Mouse (Mus musculus) MEL (cell line): ENCODE results near the gene Pacsin2. TPM values are rescaled to one million over a fixed set of nuclear protein-coding genes. Genes with fewer than 3 reads are reported as not detected.
A peak's percentile ranks its signal among the peaks of the same experiment; 100 is the strongest.

Experiments
- DNase-seq: peaks from one replicate; pipeline ENCODE4 v3.0.0; 2011; ENCODE audit warnings: low read depth, low spot score
- H3K27ac ChIP-seq: 2 replicates; pipeline ENCODE4 v1.5.1; 2012; ENCODE audit warnings: low read depth, mild to moderate bottlenecking, control low read depth, low read length, moderate library complexity; ENCODE audit not compliant: control insufficient read depth
- H3K27me3 ChIP-seq, 2 experiments: fragments of 150-350 bp in 1 of 2; sonication (generic) in 1 of 2; 2 replicates each; pipeline ENCODE4 v1.6.1; 2012; ENCODE audit warnings: low read length in 2 of 2, mild to moderate bottlenecking in 2 of 2, improper control_type of control experiment in 1 of 2, moderate library complexity in 1 of 2; ENCODE audit not compliant: insufficient read depth in 2 of 2, control insufficient read depth in 1 of 2
- H3K36me3 ChIP-seq, 2 experiments: 2 replicates each; pipeline ENCODE4 v1.6.1; 2012 to 2014; ENCODE audit warnings: low read length in 2 of 2, improper control_type of control experiment in 1 of 2, inconsistent platforms in 1 of 2, mild to moderate bottlenecking in 1 of 2; ENCODE audit not compliant: insufficient read depth in 2 of 2, control insufficient read depth in 1 of 2
- H3K4me1 ChIP-seq, 2 experiments: fragments of 150-350 bp in 1 of 2; sonication (generic) in 1 of 2; 2 replicates each; pipeline ENCODE4 v1.6.1; 2012; ENCODE audit warnings: low read length in 2 of 2, improper control_type of control experiment in 1 of 2, mild to moderate bottlenecking in 1 of 2; ENCODE audit not compliant: insufficient read depth in 2 of 2, control insufficient read depth in 1 of 2
- H3K4me3 ChIP-seq, 2 experiments: fragments of 150-350 bp in 1 of 2; sonication (generic) in 1 of 2; 2 replicates each; pipeline ENCODE4 v1.5.1; 2012; ENCODE audit warnings: low read depth in 2 of 2, low read length in 2 of 2, mild to moderate bottlenecking in 2 of 2, moderate library complexity in 2 of 2, control low read depth in 1 of 2, improper control_type of control experiment in 1 of 2; ENCODE audit not compliant: control insufficient read depth in 1 of 2, insufficient read depth in 1 of 2
- H3K79me2 ChIP-seq: 2 replicates; pipeline ENCODE4 v1.6.1; 2012; ENCODE audit warnings: mild to moderate bottlenecking, low read length, moderate library complexity; ENCODE audit not compliant: control insufficient read depth, poor library complexity, insufficient read depth
- H3K9ac ChIP-seq: 2 replicates; pipeline ENCODE4 v1.6.1; 2012; ENCODE audit warnings: low read depth, mild to moderate bottlenecking, control low read depth, low read length, moderate library complexity; ENCODE audit not compliant: control insufficient read depth, poor library complexity, severe bottlenecking
- H3K9me3 ChIP-seq: fragments of 150-350 bp; sonication (generic); replicated peaks from 2 replicates; pipeline ENCODE4 v1.6.1; 2012; ENCODE audit warnings: mild to moderate bottlenecking, low read length, improper control_type of control experiment, moderate library complexity; ENCODE audit not compliant: insufficient read depth
- BHLHE40 ChIP-seq: IDR thresholded peaks from 2 replicates; pipeline ENCODE4 v1.6.1; 2012; ENCODE audit warnings: low read depth, mild to moderate bottlenecking, inconsistent platforms, low read length, improper control_type of control experiment, borderline replicate concordance
- CHD1 ChIP-seq: IDR thresholded peaks from 2 replicates; pipeline ENCODE4 v1.6.1; 2012; ENCODE audit warnings: low read depth, mild to moderate bottlenecking, inconsistent platforms, low read length, improper control_type of control experiment
- CHD2 ChIP-seq: IDR thresholded peaks from 2 replicates; pipeline ENCODE4 v1.6.1; 2011; ENCODE audit warnings: low read length, improper control_type of control experiment
- CTCF ChIP-seq, 3 experiments: IDR thresholded peaks in 2 of 3; conservative IDR thresholded peaks in 1 of 3; 2 replicates each; pipeline ENCODE4 v1.5.1; 2011 to 2012; ENCODE audit warnings: low read length in 3 of 3, low read depth in 2 of 3, mild to moderate bottlenecking in 2 of 3, improper control_type of control experiment in 1 of 3, inconsistent platforms in 1 of 3, mixed read lengths in 1 of 3, moderate library complexity in 1 of 3; ENCODE audit not compliant: control insufficient read depth in 1 of 3, insufficient read depth in 1 of 3, poor library complexity in 1 of 3, severe bottlenecking in 1 of 3
- E2F4 ChIP-seq: IDR thresholded peaks from 2 replicates; pipeline ENCODE4 v1.6.1; 2011; ENCODE audit warnings: low read depth, low read length, improper control_type of control experiment, borderline replicate concordance
- ELF1 ChIP-seq: IDR thresholded peaks from 2 replicates; pipeline ENCODE4 v1.6.1; 2014; ENCODE audit warnings: low read depth, mild to moderate bottlenecking, inconsistent platforms, low read length, improper control_type of control experiment, moderate library complexity
- EP300 ChIP-seq, 2 experiments: IDR thresholded peaks; 2 replicates each; pipeline ENCODE4 v1.6.1; 2011; ENCODE audit warnings: improper control_type of control experiment in 2 of 2, low read length in 2 of 2, low read depth in 1 of 2, mild to moderate bottlenecking in 1 of 2
- ETS1 ChIP-seq: IDR thresholded peaks from 2 replicates; pipeline ENCODE4 v1.6.1; 2012; ENCODE audit warnings: low read depth, mild to moderate bottlenecking, inconsistent platforms, low read length, improper control_type of control experiment, moderate library complexity
- GABPA ChIP-seq: IDR thresholded peaks from 2 replicates; pipeline ENCODE4 v1.6.1; 2012; ENCODE audit warnings: low read depth, mild to moderate bottlenecking, inconsistent platforms, low read length, improper control_type of control experiment, moderate library complexity
- GATA1 ChIP-seq: IDR thresholded peaks from 2 replicates; pipeline ENCODE4 v1.6.1; 2011; ENCODE audit warnings: low read depth, low read length, improper control_type of control experiment
- KAT2A ChIP-seq: conservative IDR thresholded peaks from 2 replicates; pipeline ENCODE4 v1.6.1; 2012; ENCODE audit warnings: low read depth, low read length, improper control_type of control experiment, inconsistent platforms
- MAFK ChIP-seq: IDR thresholded peaks from 2 replicates; pipeline ENCODE4 v1.6.1; 2011; ENCODE audit warnings: low read depth, mild to moderate bottlenecking, low read length, improper control_type of control experiment, borderline replicate concordance
- MAZ ChIP-seq: IDR thresholded peaks from 2 replicates; pipeline ENCODE4 v1.6.1; 2012; ENCODE audit warnings: low read depth, mild to moderate bottlenecking, inconsistent platforms, low read length, improper control_type of control experiment
- MEF2A ChIP-seq: IDR thresholded peaks from 2 replicates; pipeline ENCODE4 v1.6.1; 2014; ENCODE audit warnings: low read depth, mild to moderate bottlenecking, inconsistent platforms, low read length, improper control_type of control experiment; ENCODE audit not compliant: poor library complexity, insufficient replicate concordance, severe bottlenecking; ENCODE audit errors: extremely low read depth
- MXI1 ChIP-seq: IDR thresholded peaks from 2 replicates; pipeline ENCODE4 v1.6.1; 2011; ENCODE audit warnings: mild to moderate bottlenecking, low read depth, low read length, improper control_type of control experiment
- MYB ChIP-seq: IDR thresholded peaks from 2 replicates; pipeline ENCODE4 v1.6.1; 2011; ENCODE audit warnings: mild to moderate bottlenecking, low read depth, low read length, improper control_type of control experiment
- NELFE ChIP-seq: IDR thresholded peaks from 2 replicates; pipeline ENCODE4 v1.6.1; 2011; ENCODE audit warnings: low read depth, low read length, improper control_type of control experiment
- POLR2A ChIP-seq, 2 experiments: IDR thresholded peaks; 2 replicates each; pipeline ENCODE4 v1.6.1; 2011 to 2012; ENCODE audit warnings: low read length in 2 of 2, mild to moderate bottlenecking in 2 of 2, control low read depth in 1 of 2, improper control_type of control experiment in 1 of 2, low read depth in 1 of 2, moderate library complexity in 1 of 2; ENCODE audit not compliant: control insufficient read depth in 1 of 2, insufficient read depth in 1 of 2, poor library complexity in 1 of 2
- POLR2AphosphoS2 ChIP-seq: IDR thresholded peaks from 2 replicates; pipeline ENCODE4 v1.6.1; 2011; ENCODE audit warnings: low read length, improper control_type of control experiment
- POLR2AphosphoS5 ChIP-seq: IDR thresholded peaks from 2 replicates; pipeline ENCODE4 v1.6.1; 2012; ENCODE audit warnings: low read depth, borderline replicate concordance, mild to moderate bottlenecking, inconsistent platforms, low read length, moderate library complexity, mixed read lengths
- RCOR1 ChIP-seq: IDR thresholded peaks from 2 replicates; pipeline ENCODE4 v1.6.1; 2012; ENCODE audit warnings: low read depth, mild to moderate bottlenecking, inconsistent platforms, low read length, improper control_type of control experiment
- SIN3A ChIP-seq: IDR thresholded peaks from 2 replicates; pipeline ENCODE4 v1.6.1; 2012; ENCODE audit warnings: low read length, improper control_type of control experiment, inconsistent platforms
- SMC3 ChIP-seq: IDR thresholded peaks from 2 replicates; pipeline ENCODE4 v1.6.1; 2011; ENCODE audit warnings: low read depth, low read length, improper control_type of control experiment
- TAL1 ChIP-seq: IDR thresholded peaks from 2 replicates; pipeline ENCODE4 v1.6.1; 2012; ENCODE audit warnings: mild to moderate bottlenecking, inconsistent platforms, low read length, moderate library complexity, mixed read lengths
- TBP ChIP-seq: IDR thresholded peaks from 2 replicates; pipeline ENCODE4 v1.8.0; 2011; ENCODE audit warnings: low read depth, low read length, improper control_type of control experiment
- TCF12 ChIP-seq: IDR thresholded peaks from 2 replicates; pipeline ENCODE4 v1.6.1; 2014; ENCODE audit warnings: low read depth, mild to moderate bottlenecking, inconsistent platforms, low read length, improper control_type of control experiment, moderate library complexity
- USF1 ChIP-seq: IDR thresholded peaks from 2 replicates; pipeline ENCODE4 v1.6.1; 2014; ENCODE audit warnings: low read depth, mild to moderate bottlenecking, inconsistent platforms, low read length, improper control_type of control experiment, moderate library complexity
- USF2 ChIP-seq, 2 experiments: IDR thresholded peaks; 2 replicates each; pipeline ENCODE4 v1.6.1; 2011 to 2012; ENCODE audit warnings: improper control_type of control experiment in 2 of 2, low read length in 2 of 2, borderline replicate concordance in 1 of 2, inconsistent platforms in 1 of 2, low read depth in 1 of 2, mild to moderate bottlenecking in 1 of 2; ENCODE audit not compliant: insufficient read depth in 1 of 2
- ZKSCAN1 ChIP-seq: IDR thresholded peaks from 2 replicates; pipeline ENCODE4 v1.6.1; 2012; ENCODE audit warnings: low read depth, mild to moderate bottlenecking, inconsistent platforms, low read length, improper control_type of control experiment, moderate library complexity
- ZNF384 ChIP-seq: IDR thresholded peaks from 2 replicates; pipeline ENCODE4 v1.6.1; 2012; ENCODE audit warnings: low read depth, mild to moderate bottlenecking, inconsistent platforms, low read length, improper control_type of control experiment
- polyA plus RNA-seq, 2 experiments: library from polyadenylated mRNA; stranded (reverse) in 1 of 2; unstranded in 1 of 2; fragments of >175 nt in 1 of 2; fragments of >200 nt in 1 of 2; gene quantifications; 2 replicates each; pipeline versions ENCODE4 v1.2.1 to v1.2.4; 2012; ENCODE audit warnings: low replicate concordance in 2 of 2, low read depth in 1 of 2; ENCODE audit not compliant: insufficient read length in 2 of 2, insufficient read depth in 1 of 2, missing spikeins in 1 of 2
- total RNA-seq: library from RNA; depleted of rRNA; stranded (reverse); fragments of 300-350 nt; gene quantifications from 2 replicates; pipeline ENCODE4 v1.2.3, GENCODE M21; 2012

The Pacsin2 gene
- total and polyA plus RNA-seq, 3 experiments: 58.7 to 425 (median 103) TPM

DNA sequence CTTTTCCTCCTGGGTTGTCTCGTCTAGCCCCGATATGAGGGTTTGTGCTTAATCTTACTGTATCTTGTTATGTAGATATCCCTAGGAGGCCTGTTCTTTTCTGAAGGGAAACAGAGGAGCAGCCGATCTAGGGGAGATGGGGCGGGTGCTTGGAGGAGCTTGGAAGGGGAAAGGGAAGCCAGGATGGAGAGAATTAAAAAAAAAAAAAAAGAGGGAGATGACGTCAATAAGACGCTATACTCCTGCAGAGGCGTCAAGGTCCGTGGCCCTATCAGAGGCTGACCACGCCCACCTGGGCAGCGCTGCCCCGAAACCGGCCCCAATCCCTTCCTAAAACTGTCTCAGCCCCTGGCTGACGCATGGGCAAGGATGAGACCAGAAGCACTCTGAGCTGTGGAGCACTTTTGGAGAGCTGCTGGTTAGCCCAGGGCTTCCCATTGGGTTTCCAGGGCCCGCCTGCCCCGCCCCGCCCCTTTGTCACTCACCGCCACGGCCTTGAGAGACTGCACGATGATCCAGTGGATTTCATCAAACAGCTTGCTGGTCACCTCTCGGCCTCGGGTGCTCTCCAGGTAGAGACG is 31.5 kb upstream of the Pacsin2 start:
- H3K4me1 ChIP-seq: peaks cover 19 to 35% of the 10 kb centered on the region in 2 experiments
- H3K27me3 ChIP-seq: no peaks in the 10 kb centered on the region
- no peak overlapping the region for H3K9ac ChIP-seq
- DNase-seq: no peak
- H3K36me3 ChIP-seq: peaks cover 0 to 25% of the 10 kb centered on the region in 2 experiments; a peak in 2 of 4 replicates
- no peaks in the 10 kb centered on the region for H3K79me2 ChIP-seq
- TF ChIP-seq ZKSCAN1: no peak
- TF ChIP-seq ZNF384: peak; percentile 37; the same call in 1 of the 2 replicates
- TF ChIP-seq MYB: 0 out of 2 replicates have a peak, but pooled peaks have one; percentile 10
- TF ChIP-seq, all 39 proteins: peak for 2
- Histone ChIP-seq H3K27ac (peak overlapping the region; percentile 40), H3K9me3 (no peaks in the 10 kb centered on the region), H3K4me3 (no peak overlapping the region)

DNA sequence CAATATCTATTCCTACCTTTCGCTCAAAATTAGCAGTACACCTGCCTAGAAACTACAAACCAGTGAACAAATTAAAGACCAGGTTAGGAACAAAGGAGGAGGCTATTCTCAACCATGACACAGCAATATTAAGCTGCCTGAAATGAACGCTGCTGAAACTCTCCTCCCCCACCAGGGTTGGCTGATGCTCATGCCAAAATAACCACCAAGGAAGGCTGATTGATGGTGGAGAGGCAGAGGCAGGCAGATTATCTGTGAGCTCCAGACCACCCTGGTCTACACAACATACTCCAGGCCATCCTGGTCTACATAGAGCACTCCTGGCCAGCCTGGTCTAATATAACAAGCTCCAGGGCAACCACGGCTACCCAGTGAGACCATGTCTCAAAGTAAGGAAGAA is 30.8 kb upstream of the Pacsin2 start:
- peaks cover 19 to 40% of the 10 kb centered on the region in 2 experiments for H3K4me1 ChIP-seq
- DNase-seq: peak; percentile 74
- no peak for TF ChIP-seq POLR2A (IDR thresholded peaks at IDR 0.05; ENCODE audit: control insufficient read depth in 1 of 2, insufficient read depth in 1 of 2, low read depth in 1 of 2, low read length in 2 of 2, poor library complexity in 1 of 2)
- no peak for TF ChIP-seq KAT2A
- TF ChIP-seq GATA1: 0 out of 2 replicates have a peak, but pooled peaks have one; percentile 18
- TF ChIP-seq USF2 (IDR thresholded peaks at IDR 0.05; ENCODE audit: borderline replicate concordance in 1 of 2, insufficient read depth in 1 of 2, low read depth in 1 of 2, low read length in 2 of 2): no peak
- TF ChIP-seq POLR2AphosphoS5: no peak
- TF ChIP-seq CTCF (IDR thresholded peaks at IDR 0.05 in 2 of 3, conservative IDR thresholded peaks at IDR 0.05 in 1 of 3; ENCODE audit: control insufficient read depth in 1 of 3, insufficient read depth in 1 of 3, low read depth in 2 of 3, low read length in 3 of 3, poor library complexity in 1 of 3, severe bottlenecking in 1 of 3): no peak
- no peak for TF ChIP-seq NELFE
- TF ChIP-seq POLR2AphosphoS2: no peak
- no peak for TF ChIP-seq BHLHE40
- TF ChIP-seq CHD1: no peak
- TF ChIP-seq ELF1: no peak
- peak; percentile 70 for TF ChIP-seq ETS1
- TF ChIP-seq MXI1: no peak; the same call in 1 of the 2 replicates
- TF ChIP-seq TBP: no peak
- TF ChIP-seq E2F4: no peak
- TF ChIP-seq MEF2A: 0 out of 2 replicates have a peak, but pooled peaks have one; percentile 10
- no peak for TF ChIP-seq MYB
- TF ChIP-seq USF1: no peak
- TF ChIP-seq CHD2: no peak
- peak; percentile 57; the same call in 1 of the 2 replicates for TF ChIP-seq MAFK
- TF ChIP-seq TAL1: peak; percentile 58
- TF ChIP-seq EP300 (IDR thresholded peaks at IDR 0.05; ENCODE audit: low read depth in 1 of 2, low read length in 2 of 2): peak; percentile 34 to 73; a peak in 2 of 4 replicates
- TF ChIP-seq RCOR1: no peak
- peak; percentile 80 for TF ChIP-seq GABPA
- no peak for TF ChIP-seq ZKSCAN1
- TF ChIP-seq TCF12: peak; percentile 72
- TF ChIP-seq SIN3A: no peak
- TF ChIP-seq MAZ: 0 out of 2 replicates have a peak, but pooled peaks have one; percentile 33
- TF ChIP-seq SMC3: no peak
- no peaks in the 10 kb centered on the region for H3K9me3 ChIP-seq
- H3K9ac ChIP-seq: no peak overlapping the region; the same call in 1 of the 2 replicates
- H3K4me3 ChIP-seq: no peak overlapping the region
- H3K27ac ChIP-seq: peak overlapping the region; percentile 45
- H3K79me2 ChIP-seq: no peaks in the 10 kb centered on the region
- peaks cover 0 to 25% of the 10 kb centered on the region in 2 experiments; a peak in 2 of 4 replicates for H3K36me3 ChIP-seq
- no peaks in the 10 kb centered on the region for H3K27me3 ChIP-seq
